Mouse (Mus musculus): ENCODE data around the gene St5.

St5 gene

DNA sequence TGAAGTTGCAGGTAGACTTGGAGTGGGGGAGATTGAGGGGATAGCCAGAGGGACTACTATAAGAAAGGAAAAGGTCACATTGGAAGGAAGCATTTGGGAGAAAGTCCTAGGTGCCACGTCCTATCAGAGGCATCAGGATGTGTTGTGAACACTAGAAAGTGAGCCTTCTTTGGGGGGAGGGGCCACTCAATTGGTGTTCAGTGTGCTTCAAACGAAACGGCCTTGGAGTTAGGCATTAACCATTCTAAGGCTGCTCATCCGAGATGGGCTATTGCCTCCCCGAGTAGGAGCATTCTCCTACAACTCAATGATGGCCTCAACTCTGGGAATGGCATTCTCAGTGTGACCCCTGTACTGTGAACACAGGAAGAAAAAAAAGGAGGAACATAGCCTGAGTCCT is 140.7 kb downstream of the St5 start:
- no peak for DNase-seq

DNA sequence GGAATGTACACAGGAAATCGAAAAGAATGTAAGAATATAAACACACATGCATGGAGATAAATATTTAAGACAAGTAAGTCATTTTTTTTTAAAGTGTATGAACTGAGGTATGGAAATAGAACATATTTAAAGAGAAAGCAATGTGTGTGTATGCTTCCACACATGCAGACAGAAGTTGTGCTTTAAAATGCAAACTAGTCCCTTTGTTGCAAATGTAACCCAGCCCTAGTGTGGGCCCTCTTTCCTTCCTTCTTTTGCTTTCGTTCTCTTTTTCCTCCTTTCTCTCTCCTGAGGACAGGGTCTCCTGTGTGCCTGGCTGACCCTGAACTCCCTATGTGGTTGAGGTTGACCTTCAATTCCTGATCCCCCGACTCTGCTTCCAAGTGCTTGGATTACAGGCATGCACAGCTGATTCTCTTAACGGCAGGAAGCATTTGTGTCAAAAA is 141.2 kb downstream of the St5 start:
- DNase-seq = no peak

DNA sequence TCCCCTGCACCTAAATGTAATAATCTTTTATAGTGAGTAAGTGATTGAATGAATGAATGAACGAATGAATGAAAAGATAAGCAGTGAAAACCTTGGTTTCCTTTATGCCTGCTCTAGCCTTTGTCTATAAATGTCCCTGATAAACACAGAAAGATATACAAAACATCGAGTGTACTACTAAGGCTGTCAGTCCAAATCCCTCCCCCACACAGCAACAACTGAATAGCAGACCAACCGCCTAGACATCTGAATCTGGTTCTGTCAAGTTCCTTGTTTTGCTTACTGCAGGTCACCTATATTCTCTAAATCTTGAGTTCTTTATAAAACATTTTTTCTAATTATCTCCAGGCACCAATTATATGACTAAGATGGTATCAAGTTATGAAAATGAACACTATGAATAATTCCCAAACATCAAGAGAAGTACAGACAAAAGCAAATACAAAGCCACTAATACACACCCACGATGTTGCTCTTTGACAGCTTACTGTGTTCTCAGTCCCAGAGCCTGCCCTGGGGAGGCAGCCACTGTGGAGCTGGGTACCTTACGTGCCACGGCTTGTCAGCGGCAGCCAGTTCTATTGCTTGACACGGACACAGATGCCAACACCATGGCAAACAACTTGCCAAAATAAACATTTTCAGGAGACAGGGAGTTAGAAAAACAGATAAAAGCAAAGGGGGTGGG is 141.8 kb downstream of the St5 start:
- no peak for DNase-seq

DNA sequence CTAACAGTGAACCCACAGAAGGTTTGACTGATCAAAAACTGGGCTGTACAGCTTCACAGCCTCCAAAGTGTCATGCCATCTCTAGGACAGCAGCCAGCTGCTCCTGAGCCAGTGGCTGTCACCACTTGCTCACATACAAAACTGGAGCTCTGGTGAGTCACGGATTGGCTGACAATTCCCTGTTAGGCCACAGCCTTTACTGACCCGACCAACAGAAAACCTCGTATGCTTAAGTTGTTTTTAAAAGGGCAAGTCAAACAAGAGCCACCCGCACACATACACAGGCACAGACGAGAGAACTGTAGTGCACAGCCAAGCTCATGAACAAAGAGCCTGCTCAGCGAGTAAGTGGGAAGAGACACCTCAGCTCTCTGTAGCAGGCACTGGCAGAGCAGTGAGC is 143.9 kb downstream of the St5 start:
- no peak for DNase-seq

DNA sequence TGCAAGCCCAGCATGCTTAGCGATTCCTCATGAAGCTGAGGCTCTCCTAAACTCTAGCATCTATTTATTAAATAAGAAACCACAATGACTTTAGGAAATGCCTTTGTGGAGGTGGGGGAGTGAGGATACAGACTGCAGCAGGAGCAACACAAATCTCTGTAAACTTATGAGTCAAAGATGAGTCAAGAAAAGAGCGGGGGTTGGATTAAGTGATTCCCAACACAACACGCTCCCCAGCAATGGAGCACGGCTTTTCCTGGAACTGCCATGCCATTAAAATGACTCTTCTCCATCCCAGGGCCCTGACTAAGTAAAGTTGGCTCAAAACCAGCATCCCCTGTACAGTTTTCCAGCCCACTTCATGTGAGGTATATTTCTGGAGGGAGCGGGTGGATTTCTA is 156.7 kb downstream of the St5 start:
- no peak for DNase-seq

DNA sequence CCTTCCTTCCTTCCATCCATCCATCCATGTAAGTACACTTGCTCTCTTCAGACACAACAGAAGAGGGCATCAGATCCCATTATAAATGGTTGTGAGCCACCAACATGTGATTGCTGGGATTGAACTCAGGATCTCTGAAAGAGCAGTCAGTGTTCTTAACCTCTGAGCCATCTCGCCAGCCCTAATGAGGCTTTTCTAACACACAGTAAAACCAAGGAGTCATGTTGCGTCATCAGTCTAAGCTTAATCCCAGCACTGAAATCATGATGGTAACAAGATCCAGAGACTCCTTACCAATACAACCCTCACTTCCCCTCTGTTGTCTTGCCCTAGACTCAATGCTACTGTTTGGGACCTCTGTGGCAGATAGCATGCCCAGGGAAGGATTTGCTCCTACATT is 157.2 kb downstream of the St5 start:
- DNase-seq = no peak

DNA sequence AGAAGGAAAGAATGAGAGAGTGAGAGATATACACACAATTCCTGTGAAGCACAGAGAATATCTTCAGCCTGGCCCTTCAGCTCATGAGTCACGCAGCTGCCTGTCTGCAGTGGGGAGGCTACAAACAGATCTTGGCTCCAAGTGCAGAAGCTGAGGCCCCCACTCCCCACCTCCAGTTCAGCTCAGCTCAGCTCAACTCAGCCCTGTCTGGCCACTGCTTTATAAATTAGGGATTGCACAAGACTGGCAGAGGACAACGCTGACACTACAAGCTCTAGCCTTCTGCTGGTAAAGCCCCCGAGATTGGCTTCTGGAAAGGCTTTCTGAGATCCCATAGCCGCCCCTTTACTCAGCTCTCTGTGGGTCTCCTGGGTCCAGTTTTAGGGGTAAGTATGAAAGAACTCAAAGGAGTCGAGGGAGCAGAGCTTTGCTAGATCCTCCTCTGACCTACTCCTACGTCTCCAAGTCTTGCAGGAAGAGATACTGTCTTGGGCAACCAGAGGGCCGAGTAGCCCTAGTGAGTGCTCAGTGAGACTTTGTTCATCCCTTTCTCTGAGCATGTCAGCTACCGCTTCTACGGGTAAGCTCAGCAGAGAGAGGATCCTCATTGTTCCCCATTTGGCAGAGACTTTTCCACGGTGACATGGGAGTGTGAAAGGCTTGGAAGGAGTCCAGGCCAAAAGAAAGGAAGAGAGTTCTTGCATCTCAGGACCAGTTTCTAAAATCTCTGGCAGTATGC is 158.0 kb downstream of the St5 start:
- no peak for DNase-seq

DNA sequence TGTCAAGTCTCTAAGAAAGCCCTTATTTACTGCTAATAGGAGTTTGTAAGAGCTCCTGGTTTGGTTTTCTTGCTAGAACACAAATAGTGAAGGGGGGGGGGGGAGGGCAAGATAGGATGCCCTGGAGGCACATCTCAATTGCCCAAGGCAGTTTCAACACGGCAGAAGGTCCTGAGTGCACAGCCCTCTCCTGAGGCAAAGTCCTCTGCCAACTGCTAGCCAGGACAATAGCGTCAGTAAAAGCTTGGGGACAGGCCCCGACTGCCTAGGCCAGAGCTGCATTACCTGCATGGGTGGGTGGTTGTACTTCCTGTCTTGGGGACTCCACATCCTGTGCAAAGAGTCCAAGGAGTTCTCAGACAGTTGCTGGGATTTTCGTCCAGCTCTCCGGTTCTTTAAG is 158.6 kb downstream of the St5 start:
- no peak for DNase-seq

DNA sequence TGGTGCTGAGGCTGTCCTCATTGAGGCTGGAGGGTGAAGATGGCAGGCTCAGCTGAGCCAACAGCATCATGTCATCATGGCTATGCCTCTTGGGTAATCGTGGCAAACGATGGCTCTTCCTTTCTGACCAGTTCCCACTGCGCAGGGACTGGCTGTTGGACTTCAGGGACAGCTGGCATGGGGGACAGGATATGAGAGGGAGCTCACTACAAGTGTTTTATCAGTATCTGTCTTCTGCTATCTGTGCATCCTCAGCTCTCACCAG is 161.1 kb downstream of the St5 start:
- no peak for DNase-seq

DNA sequence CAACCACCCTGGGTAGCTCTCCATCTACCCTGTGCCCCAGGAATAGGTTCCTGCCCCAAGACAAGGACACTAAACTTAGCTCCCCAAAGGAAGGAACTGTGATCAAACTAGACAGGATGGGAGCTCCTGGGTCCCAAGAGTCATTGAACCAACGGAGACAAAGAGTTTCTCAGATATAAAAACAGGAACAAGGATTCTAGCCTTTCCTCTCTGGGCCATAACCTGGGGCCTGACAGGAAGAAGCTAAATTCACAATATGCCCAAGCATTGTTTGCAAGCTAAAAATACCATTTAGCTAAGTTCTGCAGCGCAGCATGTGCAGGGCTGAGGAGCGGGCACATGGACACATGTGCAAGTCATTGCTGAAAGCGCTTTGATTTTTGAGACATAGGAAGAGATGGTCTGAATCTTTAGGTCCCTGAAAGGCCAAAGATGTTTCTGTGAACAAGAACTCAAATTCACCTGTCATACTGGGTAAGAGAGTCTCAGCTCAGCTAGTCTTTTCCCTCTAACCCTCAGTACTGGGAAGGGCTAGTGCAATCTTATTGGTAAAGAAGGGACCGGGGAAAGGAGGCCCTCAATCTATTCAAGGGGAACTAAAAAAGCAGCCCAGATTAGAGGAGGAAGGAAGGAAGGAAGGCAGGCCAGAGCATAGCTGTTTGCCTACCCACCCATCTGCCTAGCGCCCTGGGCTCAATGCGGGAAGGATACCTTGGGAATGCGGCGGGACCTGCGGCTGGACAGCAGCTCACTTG is 161.6 kb downstream of the St5 start:
- no peak for DNase-seq

DNA sequence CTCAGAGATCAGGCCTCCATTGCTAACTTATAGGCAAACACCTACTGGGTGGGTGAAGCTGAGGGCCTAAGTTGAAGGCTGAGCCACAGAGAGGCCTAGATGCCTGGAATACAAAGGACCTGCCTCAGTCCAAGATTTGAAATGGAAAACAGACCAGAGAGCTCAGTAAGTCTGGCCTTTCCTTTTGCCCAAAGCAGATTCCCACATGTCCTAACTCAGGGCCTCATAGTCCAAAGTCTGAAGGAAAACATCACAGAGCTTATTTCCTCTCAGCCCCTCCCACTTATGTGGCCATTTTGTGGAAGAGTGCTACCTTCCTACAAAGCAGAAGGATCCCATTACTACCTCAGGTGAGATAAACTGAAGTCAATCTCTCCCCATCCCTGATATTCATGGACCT is 162.5 kb downstream of the St5 start:
- no peak for DNase-seq

DNA sequence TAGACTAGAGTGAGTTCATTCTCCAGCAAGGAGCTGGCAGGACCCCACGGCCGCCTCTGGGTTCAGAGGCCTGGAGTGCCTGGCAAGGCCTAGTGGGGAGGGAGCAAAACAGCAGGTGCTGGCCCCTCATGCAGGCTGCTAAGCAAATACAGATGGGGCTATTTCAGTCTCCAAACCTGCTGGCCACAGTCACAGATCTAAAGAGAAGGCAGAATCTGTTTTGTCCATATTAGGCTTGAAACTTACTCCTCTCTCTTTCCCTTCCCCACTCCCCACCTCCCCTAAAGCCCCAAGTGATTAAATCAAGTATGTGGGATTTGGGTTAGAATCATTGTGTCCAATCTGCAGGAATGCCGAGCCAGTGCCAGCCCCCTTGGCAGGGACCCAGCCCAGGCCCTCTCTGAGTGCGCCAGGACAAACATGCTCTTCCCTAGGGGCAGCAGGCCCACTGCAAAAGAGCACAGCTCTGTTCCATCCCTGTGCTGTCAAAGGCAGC is 166.9 kb downstream of the St5 start:
- no peak for DNase-seq

DNA sequence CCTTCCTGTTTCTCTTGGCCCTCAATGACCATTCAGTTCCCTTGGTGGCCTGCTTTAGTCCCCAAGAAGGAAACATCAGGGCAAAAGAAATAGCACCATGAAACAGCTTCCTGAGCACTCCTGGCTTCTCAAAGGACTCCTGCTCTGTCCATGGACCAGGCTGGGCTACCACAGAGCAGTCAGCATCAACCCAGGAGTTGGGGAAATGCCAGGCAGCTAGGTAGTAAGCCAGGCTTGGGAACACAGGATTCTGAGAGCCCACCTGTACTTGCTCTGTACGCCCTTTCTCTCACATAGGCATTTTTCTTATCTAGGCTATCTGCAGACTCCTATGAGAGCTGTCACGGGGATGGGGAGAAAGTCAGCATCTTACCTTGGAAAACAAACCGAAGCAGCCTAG is 168.5 kb downstream of the St5 start:
- no peak for DNase-seq

DNA sequence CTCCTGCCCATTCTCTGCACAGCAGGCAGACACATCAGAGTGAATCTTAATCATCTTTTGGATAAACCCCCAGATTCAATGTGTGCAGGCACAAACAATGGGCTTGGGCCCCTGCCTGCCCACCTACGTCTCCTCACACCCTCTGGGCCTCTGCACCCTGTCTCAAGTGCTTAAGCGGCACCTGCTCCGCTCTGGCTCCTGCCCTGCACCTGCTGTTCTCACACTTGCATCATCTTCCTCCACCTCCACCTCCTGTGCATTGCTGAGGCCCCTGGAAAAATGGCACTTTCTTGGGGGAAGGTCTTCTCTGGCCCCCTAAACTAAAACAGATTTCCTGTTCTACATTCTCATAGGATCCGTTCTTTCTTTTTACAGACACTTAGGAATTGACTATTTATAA is 169.5 kb downstream of the St5 start:
- no peak for DNase-seq

DNA sequence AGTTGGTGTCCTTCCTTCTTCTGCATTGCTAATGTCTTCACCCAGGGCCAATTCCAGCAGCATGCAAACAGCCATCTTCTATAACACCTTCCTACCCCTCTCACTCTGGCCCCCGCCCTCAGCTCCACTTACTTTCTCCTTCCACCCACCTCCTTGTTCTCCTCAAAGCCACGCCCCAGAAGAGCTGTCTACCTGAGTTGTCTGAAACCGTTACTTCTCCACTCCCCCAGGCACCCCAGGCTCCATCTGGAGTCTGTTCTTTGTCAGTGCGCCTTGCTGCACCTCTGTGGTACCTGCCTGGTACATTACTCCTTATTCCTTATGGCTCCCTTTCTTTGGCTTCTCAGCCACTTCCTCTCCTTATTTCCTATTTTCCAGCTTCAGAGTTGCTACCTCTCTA is 170.3 kb downstream of the St5 start:
- DNase-seq = no peak

DNA sequence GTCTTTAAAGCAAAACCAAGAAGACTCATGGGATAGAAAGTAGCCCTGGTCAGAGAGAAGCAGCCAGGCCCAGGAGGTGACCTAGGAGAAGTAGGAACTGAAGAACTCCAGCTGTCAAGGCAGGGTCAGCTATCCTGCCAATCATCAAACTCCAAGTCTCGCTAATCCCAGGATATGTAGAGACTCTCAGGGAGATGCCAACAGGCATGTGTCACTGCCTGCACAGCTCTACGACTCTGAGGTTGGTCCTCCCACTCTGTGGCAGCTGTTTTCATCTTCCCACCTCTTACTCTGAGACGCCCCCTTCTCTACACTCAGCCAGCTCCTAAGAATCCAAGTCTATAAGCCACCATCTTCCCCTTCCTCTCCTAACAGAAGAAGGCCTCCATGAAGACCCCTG is 170.7 kb downstream of the St5 start:
- DNase-seq = no peak

DNA sequence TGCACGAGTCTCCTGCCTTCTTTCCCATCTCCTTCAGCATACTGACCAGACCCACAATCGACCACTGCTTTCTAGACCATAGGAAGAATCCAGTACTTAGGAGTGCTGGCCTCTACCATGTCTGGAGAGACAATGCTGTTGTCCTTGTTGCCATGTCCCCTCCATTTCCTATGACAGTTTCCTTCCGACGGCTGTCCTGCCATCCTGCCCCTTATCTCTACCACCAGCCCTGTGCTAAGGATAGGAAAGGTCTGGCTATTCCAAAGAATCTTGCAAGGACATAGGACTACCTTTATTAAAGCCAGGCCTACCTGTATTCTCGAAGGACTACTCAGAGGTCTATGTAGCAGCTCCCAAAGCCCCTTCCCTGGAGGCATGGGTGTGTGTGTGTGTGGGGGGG is 171.9 kb downstream of the St5 start:
- DNase-seq = no peak

DNA sequence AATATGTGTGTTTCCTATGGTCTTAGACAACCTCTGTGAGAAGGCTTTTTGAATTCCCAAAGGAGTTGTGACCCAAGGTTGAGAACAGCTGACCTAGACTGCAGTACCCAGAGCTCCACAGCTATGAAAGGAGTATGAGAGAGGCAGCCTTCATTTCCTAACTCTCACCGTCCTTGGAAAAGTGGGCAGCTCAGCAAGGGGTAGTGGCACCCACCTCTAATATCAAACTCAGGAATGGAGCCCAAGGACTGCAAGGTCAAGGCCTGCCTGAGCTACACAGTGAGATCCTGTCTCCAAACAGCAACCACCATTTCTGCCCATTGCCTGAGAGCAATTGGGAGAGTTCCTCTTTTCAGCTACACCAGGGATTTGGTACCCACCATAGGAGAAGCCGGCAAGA is 173.7 kb downstream of the St5 start:
- no peak for DNase-seq

DNA sequence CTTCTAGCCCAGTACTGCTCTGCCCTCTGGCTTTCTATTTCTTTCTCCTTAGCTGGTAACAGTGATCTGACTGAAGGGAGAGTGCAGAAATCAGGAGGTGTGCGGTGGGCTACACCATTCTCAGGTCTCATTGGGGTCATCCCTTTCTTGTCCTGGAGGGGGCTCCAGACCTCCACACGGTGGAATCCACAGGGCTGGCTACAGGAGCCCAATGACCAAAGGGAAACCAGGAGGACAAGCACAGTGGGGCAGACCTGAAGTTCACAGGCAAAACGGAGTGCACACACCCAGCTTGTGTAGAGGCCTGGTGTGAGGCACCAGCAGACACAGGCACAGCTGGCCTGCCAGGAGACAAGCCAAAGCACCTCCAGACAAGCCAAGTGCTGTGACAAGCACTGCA is 175.0 kb downstream of the St5 start:
- no peak for DNase-seq

DNA sequence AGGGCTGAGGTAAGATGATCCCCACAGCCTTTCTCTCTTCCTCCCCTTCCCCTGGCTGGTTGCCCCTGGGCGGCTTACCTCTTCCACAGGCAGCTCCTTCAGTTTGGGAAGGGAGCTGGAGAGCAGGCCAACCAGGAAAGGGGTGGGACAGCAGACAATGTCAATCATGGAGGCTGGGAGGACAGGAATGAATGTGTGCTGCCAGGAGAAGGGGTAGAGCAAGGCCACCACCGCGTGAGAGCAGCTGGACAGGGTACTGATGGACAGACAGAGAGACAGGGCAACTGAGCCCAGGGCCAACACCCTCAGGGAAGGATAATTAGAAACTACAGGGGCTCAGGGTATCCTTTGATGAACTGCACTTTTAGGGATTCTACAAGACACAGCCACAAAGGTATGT is 175.9 kb downstream of the St5 start:
- no peak for DNase-seq

DNA sequence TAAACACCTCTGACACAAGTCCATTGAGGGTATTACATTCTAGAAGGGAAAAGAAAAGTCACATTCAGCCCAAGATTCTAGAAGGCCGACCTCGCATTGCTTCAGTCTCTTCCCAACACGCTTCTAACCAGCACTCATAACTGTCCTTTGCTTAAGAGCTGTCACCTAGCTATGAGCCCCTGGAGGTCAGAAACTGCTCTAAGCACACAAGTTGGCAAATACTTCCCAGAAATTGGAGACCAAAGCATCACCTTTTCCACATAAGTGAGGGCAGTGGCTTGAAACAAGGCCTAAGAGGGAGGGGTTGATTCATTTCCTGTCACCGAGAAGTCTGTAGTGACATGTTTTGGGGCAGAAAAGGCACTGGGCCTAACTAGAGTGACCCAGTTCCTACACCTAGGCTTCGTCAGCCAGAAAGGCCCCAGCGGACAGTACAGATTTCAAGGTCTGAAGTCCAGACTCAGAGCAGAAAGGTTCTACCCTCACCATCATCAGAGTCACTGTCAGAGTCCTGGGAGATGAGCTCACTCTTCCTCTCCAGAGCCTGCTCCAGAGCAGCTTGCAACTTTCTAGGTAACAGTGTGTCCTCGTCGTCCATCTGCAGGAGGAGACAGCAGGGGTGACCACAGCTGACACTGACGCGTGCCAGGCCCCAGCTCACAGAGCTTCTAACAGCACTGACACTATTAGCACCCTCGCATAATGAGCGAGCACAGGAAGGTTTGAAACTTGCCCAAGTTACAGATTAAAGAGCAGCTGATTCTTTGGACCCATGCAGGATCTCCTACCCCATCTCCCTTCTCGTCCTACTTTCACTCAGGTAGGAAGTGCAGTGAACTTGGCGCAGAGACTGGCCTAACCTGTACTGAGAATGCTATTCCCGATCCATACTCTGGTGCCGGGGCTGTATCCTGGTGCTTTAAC is 177.4 kb downstream of the St5 start:
- DNase-seq = no peak

DNA sequence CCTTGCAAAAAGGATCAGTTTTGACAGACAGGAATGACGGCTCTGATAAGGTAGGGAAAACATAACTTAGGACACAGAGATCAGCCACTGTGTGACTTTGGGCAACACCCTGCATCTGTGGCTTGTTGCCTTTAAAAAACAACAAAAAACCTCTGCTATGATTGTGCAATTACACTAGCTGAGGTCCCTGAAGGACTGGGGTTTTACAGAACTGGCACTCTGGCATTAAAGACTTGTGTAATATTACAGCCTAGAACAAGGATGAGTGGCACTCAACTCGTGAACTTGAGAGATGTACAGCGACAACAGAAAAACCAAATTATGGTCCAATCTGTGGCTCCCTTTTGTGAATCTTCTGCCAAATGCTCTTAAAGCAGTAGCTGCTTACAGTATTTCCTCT is 178.6 kb downstream of the St5 start:
- no peak for DNase-seq

DNA sequence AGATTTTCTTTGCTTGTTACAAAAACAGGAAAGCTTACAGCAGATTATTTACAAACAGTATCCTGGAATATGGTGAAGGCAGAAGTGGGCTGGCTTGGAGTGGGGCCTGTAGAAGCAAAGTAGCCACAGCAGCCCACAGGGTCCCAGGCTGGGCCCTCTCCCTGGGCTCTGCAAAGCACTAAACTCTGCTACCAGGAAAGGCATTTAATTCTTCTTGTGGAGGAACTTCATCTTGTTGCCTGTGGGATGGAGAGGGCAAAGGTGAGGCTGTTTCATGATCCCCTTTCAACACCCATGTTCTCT is 179.0 kb downstream of the St5 start:
- no peak for DNase-seq
